Mouse (Mus musculus) testis, adult 2 months (tissue): ENCODE measurements around the gene Psap.

Experiments
- CTCF ChIP-seq: fragments of 200-500 bp; IDR thresholded peaks from 2 replicates; pipeline ENCODE4 v1.5.1; 2012; ENCODE audit warnings: low read depth, mild to moderate bottlenecking, inconsistent platforms, low read length, moderate library complexity; ENCODE audit not compliant: control insufficient read depth, insufficient read depth, insufficient replicate concordance
- POLR2A ChIP-seq: fragments of 200-500 bp; IDR thresholded peaks from 2 replicates; pipeline ENCODE4 v1.6.1; 2012; ENCODE audit warnings: low read depth, mild to moderate bottlenecking, inconsistent platforms, low read length, moderate library complexity; ENCODE audit not compliant: control insufficient read depth

- TF ChIP-seq CTCF (no peak), POLR2A (no peak)
These were observed 6.8 kb downstream of the Psap start for GRCm38 (mm10) chr10:60284248-60284647.
